Mouse (Mus musculus) limb, embryonic 14.5 days (tissue): ENCODE data around the gene Popdc2. TPM values are rescaled to one million over a fixed set of nuclear protein-coding genes. Genes with fewer than 3 reads are reported as not detected.

Source experiments
- ATAC-seq: fragments of 200-750 bp; cut with Nextera tagmentation; 2 replicates; pipeline ENCODE4 v1.8.0; 2017; ENCODE audit warnings: low read depth, moderate number of reproducible peaks, moderate TSS enrichment; ENCODE audit not compliant: low FRiP score
- DNase-seq: peaks from one replicate; pipeline ENCODE4 v3.0.0-alpha.2; 2015; ENCODE audit warnings: low spot score
- H3K27ac ChIP-seq: fragments of 300-500 bp; sonication (generic); replicated peaks from 2 replicates; pipeline ENCODE4 v1.5.1; 2014; ENCODE audit warnings: low read depth, mild to moderate bottlenecking, low read length, moderate library complexity, mixed read lengths
- H3K27me3 ChIP-seq: fragments of 300-500 bp; sonication (generic); 2 replicates; pipeline ENCODE4 v1.6.1; 2014; ENCODE audit warnings: low read length, mixed read lengths; ENCODE audit not compliant: control insufficient read depth, insufficient read depth
- H3K36me3 ChIP-seq: fragments of 300-500 bp; sonication (generic); 2 replicates; pipeline ENCODE4 v1.6.1; 2014; ENCODE audit warnings: mild to moderate bottlenecking, low read length, moderate library complexity, mixed read lengths; ENCODE audit not compliant: control insufficient read depth, insufficient read depth
- H3K4me1 ChIP-seq: fragments of 300-500 bp; sonication (generic); 2 replicates; pipeline ENCODE4 v1.6.1; 2014; ENCODE audit warnings: antibody characterized with exemption, low read length, mixed read lengths; ENCODE audit not compliant: control insufficient read depth, insufficient read depth
- H3K4me2 ChIP-seq: fragments of 300-500 bp; sonication (generic); replicated peaks from 2 replicates; pipeline ENCODE4 v1.6.1; 2014; ENCODE audit warnings: low read depth, mild to moderate bottlenecking, low read length, moderate library complexity; ENCODE audit not compliant: severe bottlenecking
- H3K4me3 ChIP-seq: fragments of 300-500 bp; sonication (generic); replicated peaks from 2 replicates; pipeline ENCODE4 v1.5.1; 2014; ENCODE audit warnings: low read length
- H3K9ac ChIP-seq: fragments of 300-500 bp; sonication (generic); 2 replicates; pipeline ENCODE4 v1.6.1; 2014; ENCODE audit warnings: mild to moderate bottlenecking, low read depth, low read length, moderate library complexity; ENCODE audit not compliant: severe bottlenecking
- H3K9me3 ChIP-seq: fragments of 300-500 bp; sonication (generic); 2 replicates; pipeline ENCODE4 v1.6.1; 2016; ENCODE audit warnings: low read length; ENCODE audit not compliant: control insufficient read depth
- POLR2A ChIP-seq: fragments of 200-500 bp; IDR thresholded peaks from 2 replicates; pipeline ENCODE4 v1.8.0; 2012; ENCODE audit warnings: inconsistent platforms, mild to moderate bottlenecking, moderate library complexity, borderline replicate concordance; ENCODE audit not compliant: insufficient read depth, insufficient read length; ENCODE audit errors: extremely low read depth
- WGBS: fragments of 180-500 bp; shearing (Covaris S2); extraction: QIAGEN DNeasy Blood & Tissue Kit; methylation state at CpG from one replicate; pipeline ENCODE4 v1.1.7; 2014; 5-methylcytosine and 5-hydroxymethylcytosine counted together
- polyA plus RNA-seq, 2 experiments: library from polyadenylated mRNA; depleted of rRNA in 1 of 2; stranded (reverse) in 1 of 2; unstranded in 1 of 2; fragments of >200 nt; fragmentation: Nextera tagmentation in 1 of 2; extraction: Ambion mirVana in 1 of 2; gene quantifications; 2 replicates each; pipeline versions ENCODE4 v1.2.1 to v1.2.3; 2012 to 2014

The Popdc2 gene
- polyA plus RNA-seq, 2 experiments, result 4.2 to 4.6 TPM

DNA sequence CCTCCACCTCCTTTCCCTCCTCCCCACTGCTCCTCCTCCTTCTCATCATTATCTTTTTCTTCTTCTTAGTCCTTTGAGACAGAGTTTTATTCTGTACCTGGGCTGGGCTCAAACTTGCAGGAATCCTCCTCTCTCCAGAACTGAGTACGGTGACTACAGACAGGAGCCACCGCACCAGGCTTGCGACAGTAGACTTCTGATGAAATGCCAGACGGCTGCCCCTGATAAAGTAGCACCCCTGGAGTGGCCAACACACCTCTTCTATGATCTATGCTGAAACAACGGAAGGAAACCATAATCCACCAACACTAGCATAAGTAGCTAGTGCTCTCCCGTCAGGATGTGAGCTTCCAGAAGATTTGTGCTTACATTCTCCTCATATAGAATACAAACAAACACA lies 25.4 kb downstream of the Popdc2 start:
- WGBS, result 79% methylated on average over 6 of the region's 6 CpGs
- no peak overlapping the region for H3K4me3 ChIP-seq
- no peaks in the 10 kb centered on the region for H3K9me3 ChIP-seq
- H3K4me2 ChIP-seq, result no peak overlapping the region
- no peak overlapping the region for H3K27ac ChIP-seq
- H3K9ac ChIP-seq, result no peak overlapping the region
- H3K27me3 ChIP-seq, result no peaks in the 10 kb centered on the region
- ATAC-seq (no peak), DNase-seq (no peak)
- TF ChIP-seq POLR2A, result no peak
- H3K36me3 ChIP-seq, result no peaks in the 10 kb centered on the region
- no peaks in the 10 kb centered on the region for H3K4me1 ChIP-seq

DNA sequence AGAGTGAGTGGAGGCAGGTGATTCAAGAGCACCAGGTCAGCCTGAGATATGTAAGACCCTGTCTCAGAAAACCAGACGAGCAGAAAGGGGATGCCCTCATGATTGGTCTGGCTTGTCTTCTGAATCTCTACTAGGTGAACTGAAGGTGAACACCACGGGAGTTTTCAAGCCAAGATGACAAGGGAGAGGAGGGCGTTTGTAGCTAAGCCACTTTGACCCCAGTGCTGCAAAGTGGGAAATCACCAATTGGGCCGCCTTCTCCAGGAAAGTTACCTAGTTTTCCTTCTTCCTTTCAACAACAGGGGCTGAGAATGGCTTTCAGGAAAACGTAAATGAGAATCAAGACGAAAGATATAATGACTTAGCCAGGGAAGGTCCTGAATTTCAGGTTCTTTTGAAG lies 26.7 kb downstream of the Popdc2 start:
- H3K27me3 ChIP-seq, result no peaks in the 10 kb centered on the region
- WGBS, result 69% methylated on average over 6 of the region's 6 CpGs

DNA sequence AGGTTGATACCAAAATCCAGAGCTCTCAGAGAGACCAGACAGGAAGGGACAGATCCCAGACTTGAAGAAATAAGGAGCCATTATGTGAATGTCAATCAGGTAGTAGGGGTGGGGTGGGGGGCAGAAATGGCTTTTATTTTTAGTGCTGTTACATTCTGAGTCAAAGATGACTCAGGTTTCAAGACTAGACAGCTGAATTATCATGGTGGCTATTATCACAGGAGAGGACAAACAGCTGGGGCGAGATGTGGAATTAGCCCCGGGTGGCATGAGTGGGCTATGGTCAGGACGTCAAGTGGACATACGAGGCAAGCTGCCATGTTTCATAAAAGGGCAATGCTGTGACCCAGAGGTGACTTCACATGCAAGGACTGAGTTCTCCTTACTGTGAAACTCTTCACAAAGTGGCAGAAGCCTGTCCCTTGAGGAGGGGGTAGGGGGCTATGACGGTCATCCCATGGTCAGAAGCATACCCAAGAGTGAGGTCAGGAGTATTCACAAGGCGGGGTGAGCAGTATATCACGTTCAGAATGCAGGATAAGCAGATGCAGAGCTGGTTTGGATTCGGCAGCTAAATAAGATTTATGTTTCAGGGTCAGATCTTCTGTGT lies 27.4 kb downstream of the Popdc2 start:
- TF ChIP-seq POLR2A, result no peak

More for the DNA sequence above, 26.7 kb downstream of the Popdc2 start:
- Histone ChIP-seq H3K9ac (no peak overlapping the region), H3K9me3 (no peaks in the 10 kb centered on the region), H3K27ac (no peak overlapping the region), H3K36me3 (no peaks in the 10 kb centered on the region), H3K4me2 (no peak overlapping the region), H3K4me3 (no peak overlapping the region), H3K4me1 (no peaks in the 10 kb centered on the region)
- ATAC-seq (no peak), DNase-seq (no peak)
- TF ChIP-seq POLR2A, result no peak

DNA sequence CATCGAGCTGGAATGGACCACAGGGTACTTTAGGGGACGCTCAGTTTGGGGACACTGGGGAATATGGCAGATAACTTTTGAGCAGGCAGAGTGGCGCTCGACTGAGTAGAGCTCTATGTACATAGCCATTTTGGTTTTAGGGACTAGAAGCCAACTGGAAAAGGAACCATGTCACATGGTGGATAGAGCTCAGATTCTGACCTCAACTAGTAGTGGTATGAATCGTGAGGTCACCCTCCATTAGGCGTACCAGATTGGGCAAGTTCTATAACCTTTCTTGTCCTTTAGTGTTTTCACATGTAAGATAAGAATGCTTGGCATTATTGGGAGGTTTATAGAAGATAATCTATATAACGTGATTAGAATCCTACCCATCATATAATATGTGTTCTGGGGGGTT lies 28.3 kb downstream of the Popdc2 start:
- DNase-seq (no peak), ATAC-seq (no peak)
- no peaks in the 10 kb centered on the region for H3K27me3 ChIP-seq
- WGBS, result 93% methylated on average over 7 of the region's 7 CpGs
- H3K27ac ChIP-seq, result no peak overlapping the region
- TF ChIP-seq POLR2A, result no peak
- no peak overlapping the region for H3K4me2 ChIP-seq
- H3K9me3 ChIP-seq, result no peaks in the 10 kb centered on the region
- no peaks in the 10 kb centered on the region for H3K4me1 ChIP-seq
- no peak overlapping the region for H3K4me3 ChIP-seq
- H3K36me3 ChIP-seq, result no peaks in the 10 kb centered on the region
- H3K9ac ChIP-seq, result no peak overlapping the region

More for the DNA sequence above, 27.4 kb downstream of the Popdc2 start:
- H3K9ac ChIP-seq, result no peak overlapping the region
- H3K27ac ChIP-seq, result no peak overlapping the region
- WGBS, result 76% methylated on average over 8 of the region's 8 CpGs
- DNase-seq (no peak), ATAC-seq (no peak)
- H3K36me3 ChIP-seq, result no peaks in the 10 kb centered on the region
- no peaks in the 10 kb centered on the region for H3K4me1 ChIP-seq
- no peak overlapping the region for H3K4me2 ChIP-seq
- H3K27me3 ChIP-seq, result no peaks in the 10 kb centered on the region
- H3K4me3 ChIP-seq, result no peak overlapping the region
- no peaks in the 10 kb centered on the region for H3K9me3 ChIP-seq

DNA sequence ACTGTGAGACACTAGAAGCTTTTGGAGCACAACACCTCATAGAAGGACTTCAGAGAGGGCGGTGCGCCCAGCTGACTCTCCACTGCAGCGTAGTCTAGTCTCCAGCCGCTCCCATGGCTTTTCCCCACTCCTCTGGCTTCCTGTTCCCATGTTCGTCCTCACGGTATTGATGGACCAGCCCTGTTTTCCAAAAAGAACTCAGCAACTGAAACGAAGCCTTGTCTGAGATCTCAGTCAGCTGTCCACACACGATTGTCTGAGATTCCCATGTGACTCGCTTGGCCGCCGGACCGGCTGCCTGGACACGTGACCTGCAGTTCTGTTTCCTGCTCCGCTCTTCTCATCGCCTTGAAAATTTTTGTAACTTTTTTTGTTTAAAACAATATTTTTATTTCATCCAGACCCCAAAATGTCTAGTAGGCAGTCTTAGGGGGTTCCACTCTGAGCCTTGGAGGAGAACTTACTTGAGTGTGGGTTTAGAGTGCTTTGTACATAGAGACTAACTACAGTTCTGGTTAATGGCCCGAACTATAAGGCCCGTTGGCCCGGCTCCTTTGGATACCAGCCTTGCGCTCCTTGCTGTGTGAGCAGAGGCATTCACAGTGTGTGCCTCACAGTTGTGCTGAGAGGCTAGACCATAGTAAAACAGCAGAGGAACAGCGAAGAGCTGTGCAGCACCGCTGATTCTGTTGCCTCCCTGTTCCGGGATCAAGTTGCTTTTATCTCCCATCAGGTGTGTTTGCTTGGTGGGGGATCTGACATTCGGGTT lies 30.3 kb downstream of the Popdc2 start:
- no peaks in the 10 kb centered on the region for H3K27me3 ChIP-seq
- no peak overlapping the region for H3K27ac ChIP-seq
- H3K4me3 ChIP-seq, result no peak overlapping the region
- no peak overlapping the region for H3K4me2 ChIP-seq
- TF ChIP-seq POLR2A, result no peak
- H3K4me1 ChIP-seq, result peaks cover 8% of the 10 kb centered on the region
- peak; percentile 14 for DNase-seq
- no peak overlapping the region for H3K9ac ChIP-seq
- 72% methylated on average over 23 of the region's 23 CpGs for WGBS
- H3K9me3 ChIP-seq, result no peaks in the 10 kb centered on the region
- peak; percentile 21 for ATAC-seq
- no peaks in the 10 kb centered on the region for H3K36me3 ChIP-seq

DNA sequence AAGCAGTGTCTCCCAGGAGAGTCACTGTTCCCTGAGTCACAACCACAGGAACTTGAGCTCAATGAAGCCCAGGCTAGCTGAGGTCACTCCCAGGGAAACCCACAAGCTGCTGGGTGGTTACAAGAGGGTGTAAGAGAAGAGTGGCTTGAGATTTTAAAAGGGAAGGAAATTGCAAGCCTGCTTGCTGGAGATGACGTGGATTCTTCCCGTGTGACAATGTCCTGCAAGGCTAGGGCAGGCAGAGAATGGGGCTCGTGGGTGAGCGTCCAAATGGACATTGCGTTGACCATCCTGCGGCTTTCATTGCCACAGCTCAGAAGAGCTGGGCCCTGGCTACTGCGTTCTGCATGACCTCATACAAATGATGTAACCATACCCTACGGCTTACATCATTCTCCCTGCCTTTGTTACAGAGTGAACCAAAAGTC lies 32.2 kb downstream of the Popdc2 start:
- Histone ChIP-seq H3K4me1 (peaks cover 10% of the 10 kb centered on the region), H3K36me3 (no peaks in the 10 kb centered on the region), H3K4me2 (no peak overlapping the region), H3K9ac (no peak overlapping the region), H3K4me3 (no peak overlapping the region), H3K27me3 (no peaks in the 10 kb centered on the region), H3K27ac (no peak overlapping the region), H3K9me3 (no peaks in the 10 kb centered on the region)
- WGBS, result 85% methylated on average over 8 of the region's 8 CpGs
- DNase-seq (no peak), ATAC-seq (no peak)
- no peak for TF ChIP-seq POLR2A
